Mouse (Mus musculus) G1E (cell line): ENCODE measurements at regions not wholly inside any gene's neighbourhood (a gene's known extent, or its start where the extent isn't known, plus 50 kb on each side); places are given as distances from the start of the nearest gene placed in this dataset.
"Not testable (repeated sequence)": the region's sequence is repeated elsewhere in the genome, so short reads cannot be mapped to it uniquely, and the experiment has no call there.

Source experiments
- ATAC-seq: 2 replicates; pipeline ENCODE4 v1.8.0; 2016; ENCODE audit warnings: mild to moderate bottlenecking; ENCODE audit not compliant: insufficient number of reproducible peaks, poor library complexity, low FRiP score, severe bottlenecking; ENCODE audit errors: extremely low read depth
- DNase-seq: peaks from one replicate; pipeline ENCODE4 v3.0.0; 2012; ENCODE audit warnings: low spot score
- H3K27me3 ChIP-seq: 2 replicates; pipeline ENCODE4 v1.6.1; 2012; ENCODE audit warnings: mild to moderate bottlenecking, low read length, inconsistent platforms; ENCODE audit not compliant: insufficient read depth
- H3K36me3 ChIP-seq: replicated peaks from 2 replicates; pipeline ENCODE3; 2012; ENCODE audit warnings: mild to moderate bottlenecking, inconsistent platforms
- H3K4me1 ChIP-seq: 2 replicates; pipeline ENCODE4 v1.6.1; 2012; ENCODE audit warnings: low read depth, low read length, inconsistent platforms, mixed read lengths; ENCODE audit not compliant: insufficient read depth
- H3K4me3 ChIP-seq: 2 replicates; pipeline ENCODE4 v1.5.1; 2012; ENCODE audit warnings: low read depth, mild to moderate bottlenecking, inconsistent platforms, low read length, moderate library complexity, mixed read lengths
- H3K9me3 ChIP-seq: replicated peaks from 2 replicates; pipeline ENCODE4 v1.6.1; 2012; ENCODE audit warnings: inconsistent platforms
- CTCF ChIP-seq: IDR thresholded peaks from 2 replicates; pipeline ENCODE4 v1.5.1; 2012; ENCODE audit warnings: low read depth, low read length, inconsistent platforms, mixed read lengths
- GATA1 ChIP-seq: IDR thresholded peaks from 2 replicates; pipeline ENCODE4 v1.6.1; 2012; ENCODE audit warnings: borderline replicate concordance, low read length, inconsistent platforms, mixed read lengths
- GATA2 ChIP-seq: IDR thresholded peaks from 2 replicates; pipeline ENCODE4 v1.6.1; 2012; ENCODE audit warnings: low read depth, low read length, inconsistent platforms, borderline replicate concordance
- POLR2AphosphoS5 ChIP-seq: IDR thresholded peaks from 2 replicates; pipeline ENCODE4 v1.6.1; 2012; ENCODE audit warnings: low read depth, low read length, inconsistent platforms; ENCODE audit not compliant: insufficient replicate concordance
- TAL1 ChIP-seq: conservative IDR thresholded peaks from 2 replicates; pipeline ENCODE4 v1.6.1; 2012; ENCODE audit warnings: low read depth, low read length, inconsistent platforms, mixed read lengths

DNA sequence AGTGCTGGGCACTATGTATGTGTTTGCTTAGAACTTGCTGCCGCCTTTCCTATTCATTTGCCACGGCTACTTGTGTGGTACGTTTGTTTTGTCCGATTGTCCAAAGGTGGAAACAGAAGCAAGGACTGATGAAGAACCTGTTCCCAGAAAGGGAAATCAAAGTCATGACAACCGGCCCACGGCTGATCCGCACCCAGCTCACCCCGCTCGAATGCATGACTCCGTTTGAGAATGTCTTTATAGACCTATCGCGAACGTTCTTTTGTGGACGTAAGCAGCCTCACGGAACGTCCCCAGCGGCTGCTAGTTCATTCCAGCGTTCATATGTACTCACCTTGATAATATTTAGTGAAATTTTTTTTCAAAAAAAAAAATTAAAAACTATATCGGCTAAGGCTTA lies 149.9 kb upstream of the Ajap1 start:
- no peak overlapping the region for H3K4me3 ChIP-seq
- H3K27me3 ChIP-seq, result no peaks in the 10 kb centered on the region
- H3K36me3 ChIP-seq, result no peaks in the 10 kb centered on the region
- ATAC-seq (no peak), DNase-seq (no peak)
- TF ChIP-seq TAL1 (no peak), POLR2AphosphoS5 (no peak), GATA2 (no peak), GATA1 (no peak)
- H3K4me1 ChIP-seq, result no peaks in the 10 kb centered on the region
- peaks cover 84% of the 10 kb centered on the region for H3K9me3 ChIP-seq

DNA sequence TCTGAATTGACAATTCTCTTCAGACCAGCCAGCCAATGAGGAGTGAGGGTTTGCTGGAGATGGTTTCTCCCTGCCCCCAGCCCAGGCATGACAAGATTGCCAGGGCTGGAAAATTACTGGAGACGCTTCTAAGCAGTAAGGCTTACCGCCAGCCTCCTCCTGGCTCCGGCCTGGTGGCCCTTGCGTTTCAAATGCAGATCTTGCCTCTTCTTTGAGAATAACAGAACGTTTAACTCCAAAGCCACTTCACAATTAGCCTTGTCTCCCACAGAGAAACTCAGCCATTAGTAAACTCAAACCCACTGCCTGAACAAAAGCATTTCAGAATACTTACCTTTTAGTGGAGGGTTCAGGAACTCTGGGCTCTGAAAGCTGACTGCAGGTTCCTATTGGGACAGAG lies 150.6 kb upstream of the Ajap1 start:
- DNase-seq (no peak), ATAC-seq (no peak)
- Histone ChIP-seq H3K4me3 (no peak overlapping the region), H3K27me3 (no peaks in the 10 kb centered on the region), H3K36me3 (no peaks in the 10 kb centered on the region), H3K4me1 (no peaks in the 10 kb centered on the region), H3K9me3 (peaks cover 82% of the 10 kb centered on the region)
- TF ChIP-seq POLR2AphosphoS5, result no peak
- no peak for TF ChIP-seq CTCF
- TF ChIP-seq GATA2, result no peak
- no peak for TF ChIP-seq GATA1
- TF ChIP-seq TAL1, result no peak

DNA sequence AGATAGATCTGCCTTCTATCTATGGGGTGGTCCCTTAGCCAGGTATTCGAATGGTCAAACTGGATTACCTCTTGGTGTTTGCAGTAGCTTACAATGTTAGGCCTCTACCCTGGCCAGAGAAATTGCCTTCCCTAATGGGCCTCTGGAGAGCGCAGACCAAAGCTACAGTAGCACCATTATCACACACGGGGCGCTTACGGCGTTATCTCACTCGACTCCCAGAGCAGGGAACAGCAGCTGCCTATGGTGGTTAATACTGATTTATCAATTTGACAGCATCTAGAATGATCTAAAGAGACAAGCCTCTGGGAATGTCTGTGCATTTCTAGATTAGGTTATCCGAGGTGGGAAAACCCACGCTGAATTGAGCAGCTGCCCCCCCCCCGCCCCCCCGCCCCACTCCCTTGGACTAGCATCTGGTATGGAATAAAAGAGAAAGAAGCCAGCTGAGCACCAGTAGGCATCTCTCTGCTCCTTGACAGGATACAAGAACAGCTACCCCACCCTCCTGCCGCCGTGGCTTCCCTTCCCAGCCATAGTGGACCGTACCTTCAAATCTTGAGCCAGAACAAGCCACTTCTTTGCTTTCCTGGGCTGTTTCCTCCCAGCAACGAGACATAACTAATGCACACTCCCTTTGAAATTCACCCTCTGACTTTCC lies 151.7 kb upstream of the Ajap1 start:
- no peak for ATAC-seq
- Histone ChIP-seq H3K4me3 (no peak overlapping the region), H3K27me3 (no peaks in the 10 kb centered on the region), H3K4me1 (no peaks in the 10 kb centered on the region), H3K36me3 (no peaks in the 10 kb centered on the region), H3K9me3 (peaks cover 85% of the 10 kb centered on the region)
- DNase-seq, result no peak
- TF ChIP-seq TAL1 (no peak), POLR2AphosphoS5 (no peak), GATA2 (no peak), CTCF (no peak), GATA1 (no peak)

DNA sequence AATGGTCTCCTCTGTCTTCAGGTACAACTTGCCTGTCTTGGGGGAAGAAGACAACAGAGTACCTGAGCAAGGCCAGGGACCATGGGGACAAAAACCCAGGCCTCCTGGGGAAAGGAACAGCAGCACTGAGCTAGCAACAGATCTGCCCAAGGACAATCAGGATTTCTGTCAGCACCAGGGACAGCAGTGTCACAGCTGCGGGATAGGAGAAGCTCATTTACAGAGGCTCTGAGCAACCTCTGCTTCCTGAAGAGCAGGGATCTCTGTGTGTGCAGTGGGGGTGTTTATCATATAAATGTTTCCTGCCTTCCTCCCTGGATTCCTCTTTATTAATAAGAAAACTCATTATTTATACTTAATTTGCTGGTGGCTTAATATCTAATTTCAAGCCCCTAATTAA lies 155.4 kb upstream of the Ajap1 start:
- no peak for DNase-seq
- Histone ChIP-seq H3K9me3 (peaks cover 82% of the 10 kb centered on the region), H3K36me3 (no peaks in the 10 kb centered on the region), H3K4me1 (no peaks in the 10 kb centered on the region), H3K4me3 (no peak overlapping the region), H3K27me3 (no peaks in the 10 kb centered on the region)
- TF ChIP-seq GATA2, result no peak
- no peak for TF ChIP-seq POLR2AphosphoS5
- TF ChIP-seq TAL1, result no peak
- TF ChIP-seq CTCF, result no peak
- no peak for TF ChIP-seq GATA1
- no peak for ATAC-seq

DNA sequence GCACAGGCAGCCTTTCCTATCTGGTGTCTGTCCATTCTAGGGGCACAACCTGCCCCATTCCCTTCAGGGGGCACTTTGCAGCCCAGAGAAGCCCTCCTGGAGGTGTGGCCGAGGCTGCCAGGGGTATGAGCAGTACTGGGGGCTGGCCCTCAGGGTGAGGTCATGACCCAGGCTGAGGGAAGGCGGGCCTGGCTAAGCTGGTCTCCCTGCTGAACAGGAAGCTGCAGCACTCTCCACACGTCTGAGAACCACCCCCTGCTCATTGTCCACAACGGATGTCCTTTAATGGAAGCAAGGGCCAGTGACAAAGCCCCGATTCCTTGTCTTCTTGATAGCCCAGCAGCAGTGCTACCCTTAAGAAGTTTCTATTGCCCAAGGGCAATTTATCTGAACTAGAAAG lies 169.2 kb upstream of the Ajap1 start:
- H3K4me3 ChIP-seq, result no peak overlapping the region
- H3K9me3 ChIP-seq, result peaks cover 92% of the 10 kb centered on the region
- no peaks in the 10 kb centered on the region for H3K4me1 ChIP-seq
- no peaks in the 10 kb centered on the region for H3K36me3 ChIP-seq
- H3K27me3 ChIP-seq, result no peaks in the 10 kb centered on the region
- TF ChIP-seq GATA2 (no peak), TAL1 (no peak), POLR2AphosphoS5 (no peak), CTCF (no peak), GATA1 (no peak)
- no peak for ATAC-seq
- DNase-seq, result no peak

DNA sequence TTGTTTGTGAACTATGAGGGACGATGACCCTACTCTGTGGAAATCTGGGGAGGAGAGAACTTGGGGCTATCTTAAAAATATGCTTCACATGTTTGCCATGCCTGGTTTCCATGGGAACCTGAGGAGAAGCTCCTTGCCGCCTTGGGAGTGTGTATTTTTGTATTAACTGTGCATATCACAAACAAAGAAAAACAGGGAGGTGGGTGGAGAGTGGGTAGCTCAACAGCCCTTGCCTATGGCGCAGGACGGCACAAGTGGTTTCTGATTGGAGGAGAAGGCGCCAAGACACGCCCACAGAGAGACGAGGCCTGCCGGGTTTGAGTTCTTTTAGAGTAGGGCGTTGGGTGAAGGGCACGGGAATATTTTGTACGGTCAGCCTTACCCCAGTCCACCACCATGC lies 170.2 kb upstream of the Ajap1 start:
- H3K9me3 ChIP-seq, result peaks cover 82% of the 10 kb centered on the region
- H3K27me3 ChIP-seq, result no peaks in the 10 kb centered on the region
- no peak overlapping the region for H3K4me3 ChIP-seq
- H3K36me3 ChIP-seq, result no peaks in the 10 kb centered on the region
- no peak for DNase-seq
- H3K4me1 ChIP-seq, result no peaks in the 10 kb centered on the region
- no peak for ATAC-seq
- no peak for TF ChIP-seq GATA1
- TF ChIP-seq CTCF, result no peak
- no peak for TF ChIP-seq GATA2
- no peak for TF ChIP-seq TAL1
- TF ChIP-seq POLR2AphosphoS5, result no peak

DNA sequence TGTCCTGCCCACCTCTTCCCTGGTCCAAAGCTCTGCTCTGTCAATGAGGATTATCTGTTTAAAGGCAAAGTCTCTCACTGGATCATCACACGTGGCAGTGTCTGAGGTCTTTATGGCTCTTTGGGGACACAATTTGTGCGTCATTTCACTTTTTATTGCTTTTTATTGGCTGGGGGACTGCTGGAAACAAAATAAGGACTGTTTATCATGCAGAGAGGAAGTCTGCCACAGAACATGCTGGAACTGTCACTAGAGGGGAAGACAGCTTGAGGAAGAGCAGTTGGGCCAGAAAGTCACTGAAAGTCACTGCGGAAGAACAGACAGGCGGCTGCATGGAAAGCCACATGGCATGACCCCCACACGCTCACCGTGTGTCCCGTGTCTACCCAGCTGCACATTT lies 180.1 kb upstream of the Ajap1 start:
- no peaks in the 10 kb centered on the region for H3K27me3 ChIP-seq
- ATAC-seq (no peak), DNase-seq (no peak)
- no peaks in the 10 kb centered on the region for H3K4me1 ChIP-seq
- no peaks in the 10 kb centered on the region for H3K36me3 ChIP-seq
- no peak overlapping the region for H3K4me3 ChIP-seq
- H3K9me3 ChIP-seq, result peaks cover 87% of the 10 kb centered on the region
- no peak for TF ChIP-seq GATA2
- no peak for TF ChIP-seq TAL1
- TF ChIP-seq GATA1, result no peak
- no peak for TF ChIP-seq CTCF
- no peak for TF ChIP-seq POLR2AphosphoS5

DNA sequence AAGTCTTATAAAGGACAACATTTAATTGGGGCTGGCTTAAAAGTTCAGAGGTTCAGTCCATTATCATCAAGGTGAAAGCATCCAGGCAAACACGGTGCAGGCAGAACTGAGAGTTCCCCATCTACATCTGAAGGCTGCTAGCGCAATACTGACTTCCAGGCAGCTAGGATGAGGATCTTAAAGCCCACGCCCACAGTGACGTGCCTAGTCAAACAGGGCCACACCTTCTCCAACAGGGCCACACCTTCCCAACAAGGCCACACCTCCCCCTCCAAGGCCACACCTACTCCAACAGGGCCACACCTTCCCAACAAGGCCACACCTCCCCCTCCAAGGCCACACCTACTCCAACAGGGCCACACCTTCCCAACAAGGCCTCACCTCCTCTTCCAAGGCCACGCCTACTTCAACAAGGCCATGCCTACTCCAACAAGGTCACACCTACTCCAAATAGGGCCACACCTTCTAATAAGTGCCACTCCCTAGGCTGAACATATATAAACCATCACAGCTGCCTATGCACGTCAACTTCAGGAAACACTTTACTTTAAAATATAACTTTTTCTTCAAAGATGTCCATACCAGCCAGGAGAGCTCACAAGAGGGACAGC lies 184.1 kb upstream of the Ajap1 start:
- not testable (repeated sequence) for ATAC-seq, H3K27me3 ChIP-seq, H3K4me1 ChIP-seq, H3K4me3 ChIP-seq, H3K36me3 ChIP-seq, DNase-seq
- peaks cover 88% of the 10 kb centered on the region for H3K9me3 ChIP-seq
